Mouse (Mus musculus) v-Abl transformed pro-B cells (cell line): ENCODE results near the gene Gm20388.

ENCODE experiments used
- in situ Hi-C, 2 experiments: fragments of 400-800 bp; cut with MboI; formaldehyde crosslinking; loops; one replicate each; pipeline ENCODE4 v1.15.1; 2025; ENCODE audit not compliant: unreplicated experiment in 2 of 2

Gene Gm20388

DNA sequence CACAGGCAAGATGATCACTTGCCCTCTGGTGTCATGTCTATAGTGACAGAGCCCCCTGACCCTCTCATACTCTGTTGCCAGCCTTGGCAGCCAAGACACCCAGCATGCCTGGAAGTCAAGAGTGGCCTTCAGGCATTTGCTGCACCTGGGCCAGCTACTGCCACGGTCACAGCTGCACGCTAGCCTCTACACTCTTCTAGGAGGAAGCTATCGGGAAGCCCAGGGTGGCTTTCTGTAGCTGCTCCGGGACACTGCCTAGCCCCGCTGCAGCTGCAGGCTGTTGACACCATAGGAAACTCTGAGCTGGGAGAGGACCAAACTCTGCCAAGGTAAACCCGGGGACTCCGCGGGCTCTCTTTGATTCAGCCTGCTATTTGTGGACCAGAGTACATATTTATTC lies 2002.7 kb downstream of the Gm20388 start:
- in situ Hi-C loops, result loop anchor here in 1 of 2 experiments (5.0 kb wide), 2 partner anchors 61 to 221 kb away; no protein-coding TSS in a partner anchor

DNA sequence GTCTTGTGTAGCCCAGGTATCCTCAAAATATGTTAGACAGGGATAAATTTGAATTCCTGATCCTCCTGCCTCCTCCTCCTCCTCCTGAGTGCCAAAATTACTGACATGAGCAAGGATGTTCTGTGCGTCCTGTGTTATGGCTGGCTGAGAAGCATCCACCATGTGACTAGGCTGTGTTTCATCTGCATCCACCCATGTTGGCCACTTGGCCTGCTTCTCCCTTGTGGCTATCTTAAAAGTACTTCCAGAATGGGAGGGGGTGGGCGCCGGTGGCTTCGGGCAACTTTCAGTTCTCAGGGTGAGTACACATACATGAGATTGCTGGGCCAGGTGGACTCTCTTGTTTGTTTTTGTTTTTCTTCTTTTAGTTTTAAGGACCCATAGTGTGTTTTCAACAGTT lies 2008.5 kb downstream of the Gm20388 start:
- in situ Hi-C loops, result no loop called here

DNA sequence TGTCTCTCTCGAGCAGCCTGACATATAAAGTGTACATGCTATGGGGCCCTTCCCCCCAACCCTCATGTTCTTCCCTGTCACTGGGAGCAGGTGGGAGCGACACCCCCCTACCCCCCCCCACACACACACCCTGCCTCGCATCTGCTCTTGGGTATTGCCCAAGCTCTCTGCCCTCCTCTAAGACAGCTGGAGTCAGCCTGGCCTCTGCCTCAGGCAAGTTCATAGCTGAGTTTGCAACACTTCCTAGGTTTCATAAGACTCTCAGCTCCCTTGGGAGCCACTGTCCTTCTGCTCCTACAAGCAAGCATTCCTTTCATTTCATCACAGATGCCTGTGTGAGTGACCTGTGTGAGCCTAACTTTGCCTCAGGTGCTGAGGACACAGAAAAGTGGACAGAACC lies 2009.1 kb downstream of the Gm20388 start:
- in situ Hi-C loops, result no loop called here

DNA sequence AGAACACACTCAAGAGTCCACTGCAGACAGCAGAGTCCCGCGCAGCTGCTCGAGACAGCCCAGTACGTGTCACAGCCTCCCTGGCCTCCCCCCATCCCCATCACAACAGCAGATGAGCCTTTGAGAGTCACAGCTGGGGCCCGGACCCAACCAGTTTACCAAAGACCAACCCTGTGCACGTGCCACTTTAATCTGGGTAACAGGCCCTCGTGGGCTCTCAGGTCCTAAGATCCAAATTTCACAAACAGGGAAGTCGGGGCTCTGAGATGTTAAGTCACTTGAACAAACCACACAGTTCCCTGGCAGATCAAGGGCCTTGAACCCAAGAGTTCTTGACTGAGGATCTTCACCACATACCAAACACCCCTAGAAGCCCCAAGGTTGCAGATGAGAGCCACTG lies 2010.9 kb downstream of the Gm20388 start:
- in situ Hi-C loops, result no loop called here

DNA sequence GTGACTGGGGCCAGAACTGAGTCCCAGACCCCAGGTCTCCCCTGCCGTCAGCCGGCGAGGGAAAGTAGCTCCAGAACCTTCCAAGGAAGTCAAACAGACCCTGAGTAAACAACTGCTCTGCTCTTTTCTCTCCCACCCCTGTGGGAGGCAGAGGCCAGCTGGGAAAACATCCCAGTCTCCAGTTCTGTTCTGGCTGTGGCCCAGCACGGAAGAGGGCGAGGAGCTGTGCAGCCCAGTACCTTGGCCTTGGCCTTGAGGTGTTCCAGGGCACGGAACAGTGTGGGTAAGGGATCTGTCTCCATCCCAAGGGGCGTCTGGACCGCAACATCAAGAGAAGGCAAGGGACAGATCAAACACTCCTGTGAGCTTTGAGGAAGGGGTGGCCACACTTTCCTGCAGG lies 2011.5 kb downstream of the Gm20388 start:
- in situ Hi-C loops, result no loop called here

DNA sequence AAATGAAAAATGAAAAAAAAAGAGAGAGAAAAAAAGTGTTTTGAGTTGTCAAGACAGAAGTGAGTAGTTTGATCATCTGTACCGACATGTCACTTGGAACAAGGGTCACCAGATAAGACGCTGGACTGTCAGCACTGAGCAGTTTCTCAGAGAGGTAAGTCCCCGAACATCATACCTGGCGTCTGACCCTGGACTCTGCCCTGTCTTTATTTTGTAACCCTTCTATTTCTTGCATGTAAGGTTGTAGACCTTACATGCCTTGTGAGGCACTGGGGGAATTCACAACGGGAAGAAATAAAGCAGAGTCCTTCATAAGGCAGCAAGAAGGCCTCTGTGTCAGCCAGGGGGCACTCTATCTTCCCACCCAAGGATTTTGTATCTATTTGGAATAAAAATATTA lies 2014.0 kb downstream of the Gm20388 start:
- in situ Hi-C loops, result loop anchor here (25.0 kb wide), 1 partner anchor 337 kb away; the partner anchor contains the start of genes Fbxo31 (in 2 of the 2) and Map1lc3b (in 2 of the 2)

DNA sequence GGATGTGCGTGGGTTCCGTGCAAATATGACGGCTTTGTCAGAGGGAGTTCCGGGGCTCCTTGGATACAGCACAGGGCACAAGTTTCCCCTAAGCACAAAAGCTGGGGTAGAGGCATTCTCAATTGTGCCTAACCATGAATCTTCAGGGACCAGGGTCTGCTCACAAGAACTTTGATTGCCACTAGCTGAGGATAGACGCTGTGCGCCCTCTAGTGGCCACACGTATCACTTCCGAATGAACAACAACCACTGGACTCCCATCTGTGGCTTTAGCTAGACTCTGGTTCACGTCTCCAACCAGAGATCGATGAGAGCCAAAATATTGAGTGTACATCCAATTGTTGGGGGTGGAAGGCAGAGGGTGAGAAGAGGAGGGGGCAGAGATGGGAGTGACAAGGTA lies 2015.0 kb downstream of the Gm20388 start:
- in situ Hi-C loops, result loop anchor here (25.0 kb wide), 1 partner anchor 338 kb away; the partner anchor contains the start of genes Fbxo31 (in 2 of the 2) and Map1lc3b (in 2 of the 2)

DNA sequence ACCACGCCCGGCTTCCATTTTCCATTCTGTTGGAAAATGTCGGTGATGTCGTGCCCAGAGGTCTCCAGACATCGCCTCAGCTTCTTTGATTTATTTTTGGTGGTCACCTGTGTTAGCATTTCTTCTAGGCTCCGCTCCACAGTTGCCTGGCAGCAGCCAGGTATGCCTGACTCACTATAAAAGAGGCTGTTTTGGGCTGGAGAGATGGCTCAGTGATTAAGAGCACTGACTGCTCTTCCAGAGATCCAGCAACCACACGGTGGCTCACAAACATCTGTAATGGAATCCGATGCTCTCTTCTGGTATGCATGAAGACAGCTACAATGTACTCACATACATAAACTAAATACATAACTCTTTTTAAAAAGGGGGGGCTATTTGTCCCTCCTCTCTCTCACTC lies 2015.6 kb downstream of the Gm20388 start:
- in situ Hi-C loops, result loop anchor here (25.0 kb wide), 1 partner anchor 339 kb away; the partner anchor contains the start of genes Fbxo31 (in 2 of the 2) and Map1lc3b (in 2 of the 2)

DNA sequence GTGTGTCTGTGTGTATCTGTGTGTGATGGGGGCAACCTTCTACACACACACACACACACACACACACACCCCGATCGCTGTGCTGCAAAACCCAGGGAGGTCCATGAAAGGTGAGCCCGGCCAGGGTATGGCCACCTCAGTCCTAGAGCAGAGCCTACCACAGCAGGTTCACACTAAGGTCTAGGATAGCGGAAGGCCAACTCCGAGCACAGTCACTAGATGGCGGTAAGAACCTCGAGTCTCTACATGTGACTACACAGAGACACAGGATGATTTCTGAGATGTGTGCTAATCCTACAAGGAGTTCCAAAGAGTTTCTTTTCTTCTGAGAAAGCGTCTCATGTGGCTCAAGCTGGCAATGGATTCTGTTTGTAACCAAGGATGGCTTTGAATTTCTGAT lies 2016.7 kb downstream of the Gm20388 start:
- in situ Hi-C loops, result loop anchor here (25.0 kb wide), 1 partner anchor 340 kb away; the partner anchor contains the start of genes Fbxo31 (in 2 of the 2) and Map1lc3b (in 2 of the 2)

DNA sequence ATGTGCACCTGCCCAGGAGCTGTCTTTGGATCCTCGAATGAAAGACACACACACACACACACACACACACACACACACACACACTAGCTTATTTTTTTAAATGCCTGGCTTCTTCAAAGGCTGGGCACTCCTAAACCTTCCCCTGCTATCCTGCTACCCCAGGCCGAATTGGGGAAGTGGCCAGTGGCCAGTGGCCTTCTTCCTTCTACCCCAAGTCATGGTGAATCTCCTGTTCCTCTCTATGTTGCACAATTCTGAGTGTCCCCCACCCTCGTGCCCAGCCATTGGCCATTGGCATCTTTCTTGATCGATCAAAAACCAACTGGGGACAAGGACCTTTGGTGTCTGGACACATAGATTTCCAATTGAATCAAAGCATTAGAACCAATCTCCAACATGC lies 2019.4 kb downstream of the Gm20388 start:
- in situ Hi-C loops, result loop anchor here (5.0 to 25.0 kb wide), 4 partner anchors 78 to 343 kb away; partner anchors contain the start of genes Fbxo31 (in 2 of the 2) and Map1lc3b (in 2 of the 2)

DNA sequence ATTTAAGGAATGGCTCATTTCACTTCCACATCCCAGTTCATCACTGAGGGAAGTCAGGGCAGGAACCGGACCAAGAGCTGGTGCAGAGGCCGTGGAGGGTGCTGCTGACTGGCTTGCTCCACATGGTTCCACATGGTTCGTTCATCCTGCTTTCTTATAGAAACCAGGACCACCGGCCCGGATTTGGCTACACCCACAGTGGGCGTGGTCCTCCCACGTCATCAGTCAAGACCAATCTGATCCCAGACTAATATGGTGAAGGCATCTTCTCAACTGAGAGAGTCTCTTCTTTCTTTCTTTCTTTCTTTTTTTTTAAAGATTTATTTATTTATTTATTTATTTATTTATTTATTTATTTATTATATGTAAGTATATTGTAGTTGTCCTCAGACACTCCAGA lies 2020.9 kb downstream of the Gm20388 start:
- in situ Hi-C loops, result loop anchor here (5.0 to 25.0 kb wide), 4 partner anchors 79 to 344 kb away; partner anchors contain the start of genes Fbxo31 (in 2 of the 2) and Map1lc3b (in 2 of the 2)

DNA sequence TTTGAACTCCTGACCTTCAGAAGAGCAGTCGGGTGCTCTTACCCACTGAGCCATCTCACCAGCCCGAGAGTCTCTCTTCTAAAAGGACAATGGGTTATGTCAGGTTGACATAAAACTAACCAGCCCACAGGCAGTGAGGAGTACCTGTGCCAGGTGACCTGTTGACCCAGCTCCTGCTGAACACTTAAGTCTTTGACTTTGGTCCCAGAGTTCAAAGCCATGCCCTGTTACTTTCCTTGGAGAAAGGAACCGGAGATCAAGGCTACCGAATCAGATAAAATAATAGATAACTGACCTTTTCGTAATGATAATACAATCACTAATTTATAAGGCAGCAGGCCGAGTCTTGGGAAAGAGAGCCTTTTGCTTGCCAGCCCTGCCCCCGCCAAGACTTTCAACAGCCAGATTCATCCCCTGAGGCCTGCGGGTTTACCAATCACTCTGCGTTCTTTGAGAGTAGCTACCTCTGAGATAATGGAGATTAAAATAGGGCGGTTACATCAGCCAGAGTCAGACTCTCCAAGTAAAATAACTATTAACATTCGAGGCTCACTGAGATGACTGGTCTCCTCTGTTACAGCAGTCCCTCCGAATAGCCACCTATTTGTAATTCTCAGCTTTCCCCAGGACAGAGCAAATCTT lies 2021.5 kb downstream of the Gm20388 start:
- in situ Hi-C loops, result loop anchor here (5.0 to 25.0 kb wide), 4 partner anchors 80 to 345 kb away; partner anchors contain the start of genes Fbxo31 (in 2 of the 2) and Map1lc3b (in 2 of the 2)

DNA sequence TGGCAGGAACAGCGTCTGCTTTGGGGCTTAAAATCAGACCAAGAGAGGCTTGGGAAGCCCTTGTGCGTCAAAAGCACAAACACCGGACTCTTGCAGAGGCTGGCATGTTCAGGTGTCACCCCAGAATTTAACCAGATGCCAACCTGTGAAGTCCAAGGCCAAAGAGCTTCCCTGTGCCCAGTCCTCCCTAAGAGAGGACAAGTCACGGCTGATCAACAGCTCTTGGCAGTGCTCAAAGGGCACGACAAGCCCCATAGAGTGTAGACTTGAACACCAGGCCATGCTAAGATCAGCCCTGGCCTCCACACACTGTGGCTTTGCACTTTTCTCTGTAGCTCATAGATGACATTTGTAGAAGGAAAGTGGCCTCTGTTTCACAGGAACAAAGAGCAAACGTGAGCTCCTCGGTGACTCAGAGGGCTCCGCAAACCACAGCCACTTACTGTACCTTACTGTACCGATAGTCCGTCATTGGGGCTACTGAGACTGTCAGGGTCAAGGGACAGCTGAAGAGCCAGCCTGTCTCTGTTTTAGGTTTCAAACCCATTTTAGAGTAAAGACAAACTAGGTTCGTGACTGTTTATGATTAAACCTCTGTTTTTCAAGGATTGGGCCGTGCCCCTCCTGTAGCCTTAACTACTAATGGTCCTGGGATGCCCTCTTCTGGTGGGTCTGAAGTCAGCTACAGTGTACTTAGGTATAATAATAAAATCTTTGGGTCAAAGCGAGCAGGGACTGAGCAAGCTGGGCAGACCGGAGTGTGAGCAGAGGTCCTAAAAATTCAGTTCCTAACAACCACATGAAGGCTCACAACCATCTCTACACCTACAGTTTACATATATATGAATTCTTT lies 2022.3 kb downstream of the Gm20388 start:
- in situ Hi-C loops, result loop anchor here (5.0 to 25.0 kb wide), 4 partner anchors 81 to 346 kb away; partner anchors contain the start of genes Fbxo31 (in 2 of the 2) and Map1lc3b (in 2 of the 2)

DNA sequence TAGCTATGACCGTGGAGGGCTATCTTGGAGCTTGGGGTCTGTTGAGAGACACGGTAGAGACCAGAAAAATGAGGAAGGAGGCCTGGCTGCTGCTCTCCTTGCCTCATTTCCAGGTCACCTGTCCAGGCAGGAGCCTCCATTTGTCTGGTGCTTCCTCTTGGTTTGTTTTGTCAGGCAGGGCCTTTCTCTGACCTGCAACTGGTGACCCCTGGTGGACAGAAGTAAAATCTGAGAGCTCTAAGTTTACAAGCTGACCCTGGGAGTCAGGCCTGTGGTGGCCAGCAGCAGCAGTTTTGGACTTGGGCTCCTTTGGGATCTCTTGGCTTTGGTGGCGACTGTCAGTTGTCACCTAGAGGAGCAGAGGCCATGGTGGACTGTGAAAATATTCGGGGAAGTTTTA lies 2023.9 kb downstream of the Gm20388 start:
- in situ Hi-C loops, result loop anchor here (5.0 to 25.0 kb wide), 4 partner anchors 82 to 347 kb away; partner anchors contain the start of genes Fbxo31 (in 2 of the 2) and Map1lc3b (in 2 of the 2)

DNA sequence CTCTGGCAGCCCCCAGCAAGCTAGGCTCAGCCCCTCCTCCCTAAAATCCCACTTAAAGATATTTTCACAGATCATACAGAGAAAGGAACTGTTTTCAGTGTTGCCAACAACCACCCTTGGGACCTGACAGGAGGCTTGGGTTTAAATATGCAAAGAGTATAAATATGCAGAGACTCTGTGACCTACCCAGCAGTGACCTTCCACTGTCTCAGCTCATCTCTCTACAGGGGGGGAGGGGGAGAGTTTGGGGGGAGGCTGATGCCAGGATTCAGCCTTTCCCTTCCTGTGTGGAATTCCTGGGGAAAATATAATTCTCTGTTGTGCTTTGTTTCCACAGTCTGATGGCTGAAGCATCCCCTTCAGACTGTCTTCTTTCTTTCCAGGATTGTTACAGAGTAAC lies 2024.3 kb downstream of the Gm20388 start:
- in situ Hi-C loops, result loop anchor here (5.0 to 25.0 kb wide), 4 partner anchors 83 to 348 kb away; partner anchors contain the start of genes Fbxo31 (in 2 of the 2) and Map1lc3b (in 2 of the 2)

DNA sequence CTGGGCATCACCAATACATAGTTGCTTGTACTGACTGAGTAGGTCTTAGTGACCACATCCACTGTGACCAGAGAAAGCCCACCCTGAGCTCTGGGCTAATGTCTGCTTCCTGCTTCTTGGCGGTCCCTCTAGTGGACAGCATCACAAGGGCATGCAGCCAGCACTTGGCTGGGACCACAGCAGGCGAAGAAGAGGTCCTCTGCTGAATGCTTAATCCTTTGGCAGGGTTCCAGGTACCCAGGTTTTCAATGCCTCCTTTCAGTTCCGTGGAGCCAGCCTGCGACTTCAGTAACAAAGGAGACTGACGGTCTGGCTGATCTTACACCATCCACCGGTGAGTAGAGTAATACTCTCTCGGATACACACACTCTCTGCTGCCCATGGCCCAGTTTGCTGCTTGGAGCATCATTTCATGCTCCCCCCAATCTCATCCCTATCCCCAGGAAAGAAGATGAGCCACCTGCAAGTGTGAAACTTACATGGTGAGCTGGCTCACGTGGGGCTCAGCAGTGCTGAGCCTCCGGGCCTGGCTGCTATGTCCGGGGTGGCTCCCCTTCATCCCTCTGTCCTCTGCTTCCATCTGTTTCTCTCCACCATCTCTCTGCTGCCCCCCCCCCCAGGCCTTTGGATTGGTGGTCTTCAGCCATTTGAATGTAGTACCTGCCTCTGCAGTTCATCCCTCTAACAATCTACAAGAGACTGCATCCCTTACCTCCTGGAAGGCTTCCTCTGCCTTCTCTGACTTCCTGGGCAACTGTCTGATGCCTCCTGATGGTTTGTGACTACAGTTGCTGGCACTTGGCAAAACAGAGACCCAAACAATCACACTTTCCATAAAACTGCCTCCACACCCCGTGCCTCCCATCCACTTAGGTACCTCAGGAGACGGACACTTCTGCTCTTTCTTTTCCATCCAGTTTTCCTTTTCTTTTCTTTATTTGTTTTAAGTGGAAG lies 2025.0 kb downstream of the Gm20388 start:
- in situ Hi-C loops, result loop anchor here (10.0 to 25.0 kb wide), 3 partner anchors 181 to 348 kb away; partner anchors contain the start of genes Fbxo31 (in 2 of the 2) and Map1lc3b (in 2 of the 2)

DNA sequence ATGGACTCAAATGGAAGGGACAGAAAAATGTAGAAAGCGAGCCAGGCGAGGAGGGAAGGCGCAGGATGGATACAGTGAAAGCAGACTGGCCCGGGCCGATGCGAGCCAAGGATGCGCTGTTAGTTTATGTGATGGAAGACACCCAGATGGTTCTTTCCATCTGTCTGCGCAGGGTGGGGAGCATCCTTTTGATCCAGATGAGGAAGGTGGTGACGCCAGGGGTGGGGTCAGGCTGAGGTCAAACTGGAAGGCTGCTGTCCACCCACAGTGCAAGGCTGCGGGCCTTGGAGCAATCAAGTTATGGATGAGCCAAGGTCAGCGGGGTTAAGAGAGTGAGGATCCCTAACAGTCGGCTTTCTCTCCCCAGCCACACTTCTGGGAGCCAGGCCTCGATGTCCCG lies 2025.8 kb downstream of the Gm20388 start:
- in situ Hi-C loops, result loop anchor here (10.0 to 25.0 kb wide), 3 partner anchors 182 to 349 kb away; partner anchors contain the start of genes Fbxo31 (in 2 of the 2) and Map1lc3b (in 2 of the 2)

DNA sequence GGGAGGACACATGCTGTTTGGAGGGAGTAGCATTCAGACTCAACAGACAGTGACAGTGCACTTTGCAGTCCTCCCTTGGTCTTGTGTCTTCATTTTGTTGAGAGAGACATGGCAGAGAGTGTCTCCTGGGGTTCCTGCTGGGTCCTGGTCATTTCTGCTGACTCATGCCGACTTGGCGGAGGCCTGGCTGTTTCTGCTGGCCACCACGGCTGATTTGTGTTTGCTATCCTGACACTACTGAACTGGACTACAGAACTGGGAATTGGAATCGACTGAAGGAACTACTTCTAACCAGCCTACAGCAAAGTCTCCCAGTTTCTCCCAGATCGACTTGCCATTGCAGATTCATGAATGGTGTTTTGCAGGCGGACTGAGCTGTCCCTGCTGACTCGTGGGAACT lies 2028.1 kb downstream of the Gm20388 start:
- in situ Hi-C loops, result loop anchor here (10.0 to 25.0 kb wide), 3 partner anchors 184 to 351 kb away; partner anchors contain the start of genes Fbxo31 (in 2 of the 2) and Map1lc3b (in 2 of the 2)

DNA sequence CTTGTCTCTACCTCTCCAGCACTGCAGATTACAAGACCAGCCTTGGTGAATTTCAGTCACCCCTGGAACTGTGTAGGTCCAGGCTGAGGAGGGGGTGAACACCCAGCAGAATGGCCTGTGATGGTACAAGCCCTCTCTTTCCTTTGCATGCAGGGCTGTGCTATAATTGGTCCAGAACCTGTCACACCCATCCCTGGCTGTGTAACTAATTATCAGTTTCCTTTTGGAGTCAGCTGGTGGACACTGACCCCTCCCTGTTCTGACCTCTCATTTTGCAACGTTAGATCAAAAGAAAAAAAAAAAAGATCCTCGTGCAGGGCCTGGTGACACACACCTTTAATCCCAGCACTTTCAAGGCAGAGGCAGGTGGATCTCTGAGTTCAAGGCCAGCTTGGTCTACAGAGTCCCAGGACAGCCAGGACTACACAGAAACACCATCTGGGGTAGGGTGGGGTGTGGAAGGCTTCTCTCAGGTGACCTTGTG lies 2032.5 kb downstream of the Gm20388 start:
- in situ Hi-C loops, result loop anchor here (25.0 kb wide), 1 partner anchor 356 kb away; the partner anchor contains the start of genes Fbxo31 (in 2 of the 2) and Map1lc3b (in 2 of the 2)
